Mouse (Mus musculus) G1E (cell line): ENCODE data around the gene Slc44a2. TPM values are rescaled to one million over a fixed set of nuclear protein-coding genes. Genes with fewer than 3 reads are reported as not detected.
"Not testable (repeated sequence)": the region's sequence is repeated elsewhere in the genome, so short reads cannot be mapped to it uniquely, and the experiment has no call there.

Experiments used
- ATAC-seq: 2 replicates; pipeline ENCODE4 v1.8.0; 2016; ENCODE audit warnings: mild to moderate bottlenecking; ENCODE audit not compliant: insufficient number of reproducible peaks, poor library complexity, low FRiP score, severe bottlenecking; ENCODE audit errors: extremely low read depth
- DNase-seq: peaks from one replicate; pipeline ENCODE4 v3.0.0; 2012; ENCODE audit warnings: low spot score
- H3K27me3 ChIP-seq: 2 replicates; pipeline ENCODE4 v1.6.1; 2012; ENCODE audit warnings: mild to moderate bottlenecking, low read length, inconsistent platforms; ENCODE audit not compliant: insufficient read depth
- H3K36me3 ChIP-seq: replicated peaks from 2 replicates; pipeline ENCODE3; 2012; ENCODE audit warnings: mild to moderate bottlenecking, inconsistent platforms
- H3K4me1 ChIP-seq: 2 replicates; pipeline ENCODE4 v1.6.1; 2012; ENCODE audit warnings: low read depth, low read length, inconsistent platforms, mixed read lengths; ENCODE audit not compliant: insufficient read depth
- H3K4me3 ChIP-seq: 2 replicates; pipeline ENCODE4 v1.5.1; 2012; ENCODE audit warnings: low read depth, mild to moderate bottlenecking, inconsistent platforms, low read length, moderate library complexity, mixed read lengths
- H3K9me3 ChIP-seq: replicated peaks from 2 replicates; pipeline ENCODE4 v1.6.1; 2012; ENCODE audit warnings: inconsistent platforms
- CTCF ChIP-seq: IDR thresholded peaks from 2 replicates; pipeline ENCODE4 v1.5.1; 2012; ENCODE audit warnings: low read depth, low read length, inconsistent platforms, mixed read lengths
- GATA1 ChIP-seq: IDR thresholded peaks from 2 replicates; pipeline ENCODE4 v1.6.1; 2012; ENCODE audit warnings: borderline replicate concordance, low read length, inconsistent platforms, mixed read lengths
- GATA2 ChIP-seq: IDR thresholded peaks from 2 replicates; pipeline ENCODE4 v1.6.1; 2012; ENCODE audit warnings: low read depth, low read length, inconsistent platforms, borderline replicate concordance
- POLR2AphosphoS5 ChIP-seq: IDR thresholded peaks from 2 replicates; pipeline ENCODE4 v1.6.1; 2012; ENCODE audit warnings: low read depth, low read length, inconsistent platforms; ENCODE audit not compliant: insufficient replicate concordance
- TAL1 ChIP-seq: conservative IDR thresholded peaks from 2 replicates; pipeline ENCODE4 v1.6.1; 2012; ENCODE audit warnings: low read depth, low read length, inconsistent platforms, mixed read lengths
- polyA plus RNA-seq: library from polyadenylated mRNA; stranded (reverse); fragments of >175 nt; gene quantifications from 2 replicates; pipeline ENCODE4 v1.2.3, GENCODE M21; 2012
- total RNA-seq, 2 experiments: library from RNA; stranded (forward) in 1 of 2; stranded (reverse) in 1 of 2; fragments of 200-1000 nt in 1 of 2; fragments of >200 nt in 1 of 2; fragmentation: Nextera tagmentation in 1 of 2; gene quantifications; 2 replicates each; pipeline ENCODE4 v1.2.3; 2014 to 2017

Slc44a2 gene
- total and polyA plus RNA-seq, 3 experiments: 35.7 to 52.7 (median 45.4) TPM

DNA sequence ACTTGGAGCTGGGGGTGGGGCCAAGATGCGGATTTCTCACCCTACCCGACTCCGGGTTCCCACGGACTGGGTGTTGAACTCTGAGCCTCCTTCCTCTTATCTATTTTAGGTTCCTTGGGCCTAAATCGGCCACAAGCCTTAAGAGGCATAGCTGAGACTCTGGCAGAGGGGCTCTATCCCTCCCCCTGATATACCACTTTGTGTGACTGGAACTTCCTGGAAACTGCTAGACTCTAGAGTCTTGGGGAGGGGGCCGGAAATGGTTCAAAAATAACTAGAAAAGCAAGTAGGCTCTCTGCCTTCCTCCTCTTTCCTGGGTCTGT, 976 bp downstream of the Slc44a2 start:
- no peak for TF ChIP-seq GATA2
- no peak for TF ChIP-seq CTCF
- TF ChIP-seq GATA1: no peak
- TF ChIP-seq POLR2AphosphoS5: no peak
- no peak for TF ChIP-seq TAL1
- ATAC-seq: peak; percentile 22; the same call in 1 of the 2 replicates
- peaks cover 45% of the 10 kb centered on the region for H3K4me1 ChIP-seq
- H3K27me3 ChIP-seq: no peaks in the 10 kb centered on the region
- peak; percentile 47 for DNase-seq
- H3K4me3 ChIP-seq: peak overlapping the region; percentile 82
- no peaks in the 10 kb centered on the region; the same call in 1 of the 2 replicates for H3K9me3 ChIP-seq
- peaks cover 25% of the 10 kb centered on the region for H3K36me3 ChIP-seq

GRCm38 (mm10) chr9:21322211-21322916, 1.9 kb downstream of the Slc44a2 start:
- no peaks in the 10 kb centered on the region; the same call in 1 of the 2 replicates for H3K9me3 ChIP-seq
- no peak for ATAC-seq
- no peak for TF ChIP-seq GATA2
- TF ChIP-seq POLR2AphosphoS5: no peak
- TF ChIP-seq CTCF: no peak
- no peak for TF ChIP-seq TAL1
- DNase-seq: no peak
- peaks cover 27% of the 10 kb centered on the region for H3K36me3 ChIP-seq
- H3K4me3 ChIP-seq: no peak overlapping the region
- peaks cover 51% of the 10 kb centered on the region for H3K4me1 ChIP-seq
- no peaks in the 10 kb centered on the region for H3K27me3 ChIP-seq

- not testable (repeated sequence) for DNase-seq, H3K9me3 ChIP-seq, ATAC-seq, H3K4me3 ChIP-seq, H3K27me3 ChIP-seq
- H3K36me3 ChIP-seq: peaks cover 27% of the 10 kb centered on the region
- peaks cover 57% of the 10 kb centered on the region for H3K4me1 ChIP-seq
These were observed 2.4 kb downstream of the Slc44a2 start for GRCm38 (mm10) chr9:21322917-21323297.

DNA sequence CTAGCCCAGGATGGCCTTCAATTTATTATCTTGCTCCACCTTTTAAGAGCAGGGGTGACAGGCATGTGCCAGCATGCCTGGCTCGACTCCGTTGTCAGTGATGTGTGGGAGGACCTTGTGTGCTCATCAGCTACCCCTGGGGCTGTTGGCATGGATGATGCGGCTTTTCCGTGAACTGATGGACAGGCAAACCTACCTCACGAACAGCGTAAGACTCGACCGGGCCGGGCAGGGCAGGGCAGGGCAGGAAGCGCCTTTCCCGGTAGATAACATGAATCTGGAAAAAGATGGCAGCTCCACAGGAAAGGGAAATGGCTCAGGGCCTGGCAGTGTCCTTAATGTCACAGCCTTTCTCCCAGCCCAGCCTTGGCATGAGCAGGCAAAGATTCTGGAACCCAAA, 3.8 kb downstream of the Slc44a2 start:
- Histone ChIP-seq H3K27me3 (no peaks in the 10 kb centered on the region), H3K4me1 (peaks cover 61% of the 10 kb centered on the region), H3K36me3 (peaks cover 29% of the 10 kb centered on the region), H3K4me3 (no peak overlapping the region), H3K9me3 (no peaks in the 10 kb centered on the region; the same call in 1 of the 2 replicates)
- ATAC-seq (no peak), DNase-seq (no peak)
- TF ChIP-seq TAL1 (no peak), POLR2AphosphoS5 (no peak), CTCF (no peak), GATA2 (no peak), GATA1 (no peak)

- Histone ChIP-seq H3K9me3 (no peaks in the 10 kb centered on the region), H3K4me1 (peaks cover 53% of the 10 kb centered on the region), H3K27me3 (no peaks in the 10 kb centered on the region), H3K36me3 (peaks cover 39% of the 10 kb centered on the region), H3K4me3 (no peak overlapping the region)
- DNase-seq (no peak), ATAC-seq (no peak)
- no peak for TF ChIP-seq TAL1
- no peak for TF ChIP-seq GATA2
- no peak for TF ChIP-seq GATA1
- no peak for TF ChIP-seq POLR2AphosphoS5
These were observed 7.1 kb downstream of the Slc44a2 start for GRCm38 (mm10) chr9:21327569-21327968.

DNA sequence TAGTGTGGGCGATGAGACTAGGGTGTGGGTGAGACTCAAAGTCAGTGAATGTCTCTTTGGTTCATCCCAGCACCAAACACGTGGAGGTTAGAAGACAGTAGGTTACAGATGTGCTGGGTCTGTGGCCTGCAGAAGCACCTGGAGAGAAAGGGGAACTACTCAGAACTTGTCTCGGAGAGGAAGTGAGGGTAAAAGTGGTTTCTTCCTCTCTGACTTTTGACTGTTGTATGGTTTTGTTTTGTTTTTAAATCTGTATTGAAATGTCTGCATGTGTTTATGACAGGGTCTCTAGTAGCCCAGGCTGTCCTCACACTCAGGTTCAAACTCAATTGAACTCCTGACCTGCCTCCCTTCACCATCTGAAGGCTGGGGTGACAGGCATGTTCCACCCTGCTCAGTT, 7.5 kb downstream of the Slc44a2 start:
- ATAC-seq: peak; percentile 40; the same call in 1 of the 2 replicates
- Histone ChIP-seq H3K27me3 (no peaks in the 10 kb centered on the region), H3K36me3 (peaks cover 39% of the 10 kb centered on the region), H3K4me3 (no peak overlapping the region; the same call in 1 of the 2 replicates), H3K9me3 (no peaks in the 10 kb centered on the region), H3K4me1 (peaks cover 55% of the 10 kb centered on the region)
- no peak for TF ChIP-seq GATA2
- TF ChIP-seq CTCF: no peak
- TF ChIP-seq POLR2AphosphoS5: no peak
- no peak for TF ChIP-seq GATA1
- no peak for TF ChIP-seq TAL1
- DNase-seq: peak; percentile 62

- H3K27me3 ChIP-seq: no peaks in the 10 kb centered on the region
- no peak for DNase-seq
- no peak overlapping the region for H3K4me3 ChIP-seq
- H3K36me3 ChIP-seq: peaks cover 33% of the 10 kb centered on the region
- no peak for ATAC-seq
- peaks cover 56% of the 10 kb centered on the region for H3K4me1 ChIP-seq
- TF ChIP-seq TAL1 (no peak), POLR2AphosphoS5 (no peak), GATA2 (no peak), GATA1 (no peak), CTCF (no peak)
- no peaks in the 10 kb centered on the region for H3K9me3 ChIP-seq
These were observed 8.5 kb downstream of the Slc44a2 start for GRCm38 (mm10) chr9:21329041-21329440.
